Mouse (Mus musculus) right cerebral cortex, postnatal 4 days (tissue): ENCODE measurements around the gene Sept8.
A peak's percentile ranks its signal among the peaks of the same experiment; 100 is the strongest.
"Not testable (repeated sequence)": the region's sequence is repeated elsewhere in the genome, so short reads cannot be mapped to it uniquely, and the experiment has no call there.

Source experiments
- DNase-seq: peaks from one replicate; pipeline ENCODE4 v3.0.0-alpha.2; 2022

Gene Sept8

DNA sequence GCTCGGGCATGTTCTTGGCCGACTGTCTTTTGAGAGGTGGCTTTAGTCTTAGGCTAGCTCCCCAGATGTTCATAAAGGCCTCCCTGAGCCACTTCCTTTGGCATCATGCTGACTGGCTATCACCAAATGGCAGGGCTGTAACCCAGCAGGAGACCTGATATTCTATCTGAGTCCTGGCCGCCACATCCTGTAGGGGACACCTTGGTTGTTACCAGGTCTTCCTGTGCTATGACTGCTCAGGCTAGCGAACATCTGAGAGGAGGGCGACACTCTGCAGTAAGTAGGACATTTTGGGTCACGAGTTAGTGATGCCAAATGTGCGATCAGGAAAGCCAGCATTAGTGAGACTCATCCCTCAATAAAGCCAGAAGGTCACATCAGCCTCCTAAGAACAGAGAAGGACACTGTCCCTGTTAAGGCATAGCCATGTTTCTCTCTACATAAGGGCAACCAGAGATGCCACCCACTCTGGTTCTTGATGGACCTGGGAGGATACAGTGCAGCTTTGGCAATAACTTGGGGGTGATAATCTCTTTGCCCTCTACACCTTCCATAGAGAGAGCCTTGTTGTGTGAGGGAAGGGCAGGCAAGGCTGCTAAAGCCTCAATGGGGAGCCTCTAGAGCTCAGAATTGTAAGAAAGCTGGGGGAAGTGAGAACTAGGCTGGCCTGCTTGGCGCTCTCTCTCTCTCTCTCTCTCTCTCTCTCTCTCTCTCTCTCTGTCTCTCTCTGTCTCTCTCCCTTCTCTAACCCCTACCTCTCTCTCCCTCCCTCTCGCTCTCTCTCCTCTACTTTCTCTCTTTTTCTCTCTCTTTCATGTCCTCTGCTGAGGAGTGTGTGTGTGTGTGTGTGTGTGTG lies 9.6 kb downstream of the Sept8 start:
- DNase-seq: no peak

DNA sequence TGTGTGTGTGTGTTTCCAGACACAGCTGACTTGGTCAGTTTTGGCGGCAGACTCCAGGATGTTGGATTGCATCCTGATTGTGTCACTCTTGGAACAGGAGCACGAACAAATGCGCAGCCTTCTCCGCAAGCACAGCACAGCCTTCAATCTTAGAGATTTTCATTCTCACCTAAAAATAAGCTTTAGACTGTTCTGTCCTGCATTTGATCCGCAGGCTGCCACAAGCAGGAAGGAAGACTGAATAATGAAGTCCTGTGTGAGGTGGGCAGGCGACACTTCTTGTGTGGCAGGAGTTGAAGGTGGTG lies 10.1 kb downstream of the Sept8 start:
- DNase-seq: no peak

DNA sequence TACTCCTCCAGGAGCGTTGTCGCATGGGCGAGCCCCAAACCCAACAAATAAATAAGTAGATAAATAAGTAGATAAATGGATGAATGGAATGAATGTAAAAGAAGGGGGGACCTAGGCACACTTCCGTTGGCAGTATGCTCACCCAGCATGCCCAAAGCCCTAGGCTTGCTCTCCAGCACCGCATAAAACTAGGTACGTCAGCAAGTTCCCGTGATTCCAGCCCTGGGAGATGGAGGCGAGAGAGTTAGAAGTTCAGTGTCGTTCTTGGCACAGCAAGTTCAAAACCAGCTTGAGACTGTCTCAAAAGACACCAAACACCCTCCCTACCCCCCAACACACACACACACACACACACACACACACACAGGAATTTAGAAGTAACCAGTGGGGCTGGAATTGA lies 10.9 kb downstream of the Sept8 start:
- no peak for DNase-seq

GRCm38 (mm10) chr11:53531578-53532230 lies 12.6 kb downstream of the Sept8 start:
- DNase-seq: no peak

- DNase-seq: no peak
Measured at GRCm38 (mm10) chr11:53532231-53532620, 13.2 kb downstream of the Sept8 start.

- no peak for DNase-seq
Measured at GRCm38 (mm10) chr11:53539002-53539491, 20.0 kb downstream of the Sept8 start.

- DNase-seq: no peak
Measured at GRCm38 (mm10) chr11:53540394-53540793, 21.3 kb downstream of the Sept8 start.

DNA sequence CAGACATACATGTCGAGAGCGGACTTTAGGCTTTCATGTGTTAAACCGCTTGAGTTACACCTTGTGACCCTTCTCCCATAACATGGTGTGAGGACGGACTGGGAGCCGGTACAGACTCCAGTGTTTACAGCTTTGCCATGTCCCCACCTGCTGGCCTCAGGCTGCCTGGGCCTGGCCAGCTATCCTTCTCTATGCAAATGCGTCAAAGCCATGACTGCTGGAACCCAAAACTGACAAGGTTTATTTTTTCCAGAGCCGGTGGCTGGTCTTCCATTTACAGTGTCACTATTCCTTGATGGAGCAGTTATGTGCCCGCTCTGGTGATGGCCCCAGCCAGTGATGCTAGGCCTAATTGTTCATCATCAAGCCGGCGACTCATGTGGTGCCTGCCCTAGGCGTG lies 22.2 kb downstream of the Sept8 start:
- no peak for DNase-seq

DNA sequence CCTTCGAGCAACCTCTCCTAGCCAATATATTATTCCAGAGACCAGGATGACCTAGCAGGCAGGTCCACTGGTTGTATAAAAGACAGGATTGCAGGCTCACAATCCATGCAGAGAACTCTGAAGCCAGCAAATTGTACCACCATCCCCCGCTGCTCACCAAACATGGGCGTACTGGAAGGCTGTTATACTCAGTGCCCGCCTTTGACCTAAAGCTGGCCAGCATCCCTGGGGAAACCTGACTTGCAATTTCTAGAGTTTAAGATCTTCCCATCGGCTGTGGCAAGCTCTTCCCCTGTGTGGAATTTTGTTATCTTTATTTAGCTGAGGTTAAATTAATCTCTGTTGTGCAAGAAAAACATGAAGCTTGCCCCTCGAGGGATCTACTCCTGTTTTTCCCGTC lies 24.0 kb downstream of the Sept8 start:
- no peak for DNase-seq

DNA sequence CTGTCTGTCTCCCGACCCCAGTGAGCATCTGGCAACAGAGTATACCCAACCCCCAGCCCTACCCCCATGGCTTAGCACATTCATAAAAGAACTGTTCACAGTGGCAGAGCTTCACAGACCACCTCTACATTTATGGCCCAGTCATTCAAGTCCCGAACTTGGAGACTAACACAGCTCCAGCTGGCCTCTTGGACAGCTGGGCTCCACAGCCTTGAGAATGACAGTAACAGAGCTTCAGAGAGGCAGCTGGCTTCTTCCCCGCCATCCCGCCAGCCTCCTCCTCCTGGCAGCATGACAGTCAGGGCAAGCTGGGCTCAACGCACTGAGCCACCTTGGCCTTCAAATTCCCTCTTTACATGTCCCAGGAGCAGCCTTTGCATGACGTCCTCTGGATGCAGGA lies 27.2 kb downstream of the Sept8 start:
- DNase-seq: no peak

DNA sequence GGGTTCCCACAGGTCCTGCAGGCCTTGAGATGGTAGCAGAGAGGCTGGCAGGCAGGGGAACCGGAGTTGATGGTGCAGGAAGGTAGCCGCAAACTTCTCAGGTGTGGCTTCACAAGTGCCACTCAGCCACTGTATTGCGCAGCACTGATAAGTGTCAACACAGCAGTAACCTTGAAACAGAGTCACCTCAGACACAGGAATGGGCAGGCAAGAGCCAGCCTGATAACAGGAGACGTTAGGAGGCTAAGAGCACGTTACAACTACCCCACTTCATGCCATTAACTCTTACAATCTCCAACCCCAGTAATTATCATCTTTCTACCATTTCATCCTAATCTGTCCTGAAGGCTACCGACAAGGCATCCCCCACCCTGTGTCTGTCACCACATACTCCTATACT lies 28.5 kb downstream of the Sept8 start:
- no peak for DNase-seq

GRCm38 (mm10) chr11:53548036-53548605 lies 29.1 kb downstream of the Sept8 start:
- no peak for DNase-seq

- DNase-seq: no peak
Measured at GRCm38 (mm10) chr11:53550714-53551113, 31.7 kb downstream of the Sept8 start.

DNA sequence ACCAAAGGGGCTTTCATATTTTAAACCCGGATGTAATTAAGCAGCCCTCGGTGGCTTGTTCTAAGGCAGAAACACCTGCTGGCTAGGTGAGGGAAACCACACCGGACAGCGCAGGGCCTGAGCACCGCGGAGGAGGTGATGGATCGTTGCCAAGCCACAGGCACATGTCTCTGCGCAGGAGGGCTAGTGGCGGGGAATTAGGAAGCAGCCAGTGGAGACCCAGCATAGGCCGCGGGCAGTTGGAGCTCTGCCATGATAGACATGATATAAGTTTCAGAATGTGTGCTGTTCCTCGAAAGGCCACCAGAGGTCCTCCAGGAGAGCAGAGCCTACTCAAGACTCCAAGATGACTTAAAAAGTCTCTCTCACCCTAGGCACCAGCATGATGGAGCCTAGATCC lies 32.7 kb downstream of the Sept8 start:
- DNase-seq: peak; percentile 29

- DNase-seq: not testable (repeated sequence)
Measured at GRCm38 (mm10) chr11:53556529-53556928, 37.5 kb downstream of the Sept8 start.

DNA sequence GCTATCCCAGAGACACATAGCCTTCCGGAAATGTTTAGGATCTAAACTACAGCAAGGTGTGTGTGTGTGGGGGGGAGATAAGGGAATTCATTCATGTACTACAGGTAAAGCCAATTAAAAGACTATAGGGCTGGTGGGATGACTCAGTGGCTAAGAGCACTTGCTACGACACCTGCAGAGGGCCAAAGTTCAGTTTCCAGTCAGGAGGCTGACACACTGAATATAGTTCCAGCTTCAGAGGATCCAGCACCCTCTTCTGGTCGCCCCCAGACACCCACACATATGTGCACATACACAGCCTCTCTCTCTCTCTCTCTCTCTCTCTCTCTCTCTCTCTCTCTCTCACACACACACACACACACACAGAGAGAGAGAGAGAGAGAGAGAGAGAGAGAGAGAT lies 38.9 kb downstream of the Sept8 start:
- DNase-seq: not testable (repeated sequence)

- not testable (repeated sequence) for DNase-seq
Measured at GRCm38 (mm10) chr11:53559980-53560379, 40.9 kb downstream of the Sept8 start.

- no peak for DNase-seq
Measured at GRCm38 (mm10) chr11:53561986-53562385, 42.9 kb downstream of the Sept8 start.

DNA sequence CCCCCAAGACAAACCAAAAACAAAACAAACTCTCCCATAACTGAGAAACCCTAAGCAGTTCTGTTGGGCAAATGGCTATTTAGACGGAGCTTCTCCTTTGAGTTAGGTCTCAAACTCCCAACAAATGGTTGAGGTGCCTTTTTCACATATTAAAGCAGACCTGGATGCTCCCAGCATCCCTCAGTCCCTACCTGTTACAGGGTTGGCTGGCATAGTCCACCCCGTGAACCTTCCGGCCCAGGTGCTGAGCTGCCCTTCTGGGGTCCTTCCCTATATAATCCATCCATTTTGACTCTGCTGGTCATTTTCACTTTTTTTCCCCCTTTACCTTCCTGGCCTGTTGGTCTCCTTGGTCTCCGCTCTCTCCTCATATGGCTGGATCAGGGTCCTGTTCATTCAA lies 47.6 kb downstream of the Sept8 start:
- DNase-seq: no peak

DNA sequence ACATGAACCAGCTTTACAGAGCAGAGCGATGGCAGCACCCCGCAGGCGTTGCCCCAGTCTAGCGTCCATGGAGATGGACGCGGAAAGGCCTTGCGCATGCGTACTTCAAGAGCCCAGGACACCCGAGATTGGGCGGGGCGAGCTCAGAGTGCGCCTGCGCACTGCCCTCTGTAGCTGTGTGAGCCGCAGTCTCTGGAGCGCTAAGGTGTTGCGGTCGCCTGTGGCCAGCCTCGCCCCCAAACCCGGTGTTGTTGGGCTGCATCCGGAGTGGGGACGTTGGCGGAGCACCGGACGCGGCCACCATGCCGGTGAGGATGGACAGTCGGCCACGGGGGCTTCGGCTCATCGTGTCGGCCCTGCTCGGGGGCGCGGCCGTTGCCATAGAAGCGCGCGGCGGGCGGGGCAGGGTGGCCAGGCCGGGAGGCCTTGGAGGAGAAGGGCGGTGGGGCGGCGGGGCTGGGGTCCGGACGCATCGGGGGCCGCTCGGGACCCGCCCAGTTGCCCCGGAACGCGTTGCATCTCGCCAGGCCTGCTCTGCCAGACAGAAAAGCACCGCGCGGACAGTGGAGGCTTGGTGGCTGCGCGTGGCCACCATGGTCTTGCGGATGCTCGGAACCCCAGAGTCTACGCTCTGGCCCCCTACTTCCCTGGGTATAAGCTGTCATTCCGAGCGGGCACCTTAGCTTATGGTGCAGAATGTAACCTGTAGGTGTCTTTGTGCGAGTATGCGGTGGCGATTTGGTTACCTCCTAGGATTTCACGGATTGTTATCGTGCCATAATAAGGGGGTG lies 48.4 kb downstream of the Sept8 start, which contains the start of gene Kif3a:
Kif3a (plus strand) TSS at position 156 of the 791 bp plus-strand sequence.
- peak; percentile 93 for DNase-seq

GRCm38 (mm10) chr11:53580562-53580961 lies 61.5 kb downstream of the Sept8 start:
- no peak for DNase-seq

- no peak for DNase-seq
Measured at GRCm38 (mm10) chr11:53583151-53583550, 64.1 kb downstream of the Sept8 start.

DNA sequence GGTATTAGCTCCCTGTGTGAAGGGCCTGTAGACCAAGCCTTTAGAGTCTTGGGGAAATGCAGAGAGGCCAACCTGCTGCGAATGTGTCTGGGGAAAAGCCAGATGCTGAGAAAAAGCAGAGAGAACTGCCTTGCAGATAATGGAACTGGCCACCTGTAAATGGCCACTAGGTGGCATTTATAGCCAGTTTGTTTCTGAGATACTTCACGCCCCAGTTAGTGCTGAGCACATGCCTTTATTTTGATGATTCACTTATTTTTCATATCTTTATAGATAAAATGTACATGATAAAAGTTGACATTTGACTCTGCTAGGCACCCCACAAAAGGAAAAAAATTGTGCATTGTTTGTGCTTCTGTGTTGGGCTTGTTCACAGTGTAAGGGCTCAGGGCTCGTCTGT lies 65.8 kb downstream of the Sept8 start:
- DNase-seq: no peak
